Mouse (Mus musculus): Measurements from ENCODE around the gene Oas1h.

DNA sequence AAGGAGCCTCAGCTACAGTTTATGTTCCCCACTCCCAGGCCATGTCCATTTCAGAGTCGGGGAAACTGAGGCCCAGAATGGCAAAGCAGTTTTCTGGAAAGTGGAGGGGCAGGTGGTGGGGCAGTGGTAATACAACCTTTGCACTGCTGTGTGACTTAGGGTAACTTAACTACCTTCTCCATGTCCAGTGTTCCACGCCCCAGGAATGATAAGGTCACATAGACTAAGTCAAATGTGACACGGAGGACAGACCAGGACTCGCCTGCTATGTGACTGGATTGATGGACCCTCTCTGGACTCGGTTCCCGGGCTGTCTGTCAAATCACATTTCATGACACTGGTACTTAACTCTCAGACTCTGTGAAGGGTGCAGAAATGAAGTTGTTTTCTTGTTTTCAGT lies 48.2 kb upstream of the Oas1h start:
- no peak for TF ChIP-seq ZC3H11A (IDR thresholded peaks at IDR 0.05; ENCODE audit: borderline replicate concordance, low read depth, low read length)
- TF ChIP-seq HCFC1 (IDR thresholded peaks at IDR 0.05; ENCODE audit: borderline replicate concordance, insufficient read depth, low read length) = no peak
- no peak for TF ChIP-seq CHD2 (IDR thresholded peaks at IDR 0.05; ENCODE audit: low read depth, low read length)

Measured in ES-E14 (cell line).